Mouse (Mus musculus) T-helper 2 cell (primary cell): ENCODE measurements at regions not wholly inside any gene's neighbourhood (a gene's known extent, or its start where the extent isn't known, plus 50 kb on each side); places are given as distances from the start of the nearest gene placed in this dataset.

Experiments used
- in situ Hi-C: fragments of 300-600 bp; cut with MboI, MseI; formaldehyde crosslinking; loops from one replicate; pipeline ENCODE4 v1.15.1; 2025; ENCODE audit warnings: high pct_unique_total_duplicates

GRCm38 (mm10) chr5:47693478-47693877 lies 289.5 kb upstream of the Slit2 start:
- in situ Hi-C loops, result no loop called here

GRCm38 (mm10) chr5:47693921-47694320 lies 289.0 kb upstream of the Slit2 start:
- in situ Hi-C loops, result no loop called here

GRCm38 (mm10) chr5:47694630-47695029 lies 288.3 kb upstream of the Slit2 start:
- in situ Hi-C loops, result no loop called here

- in situ Hi-C loops, result loop anchor here (25.0 kb wide), 1 partner anchor 101 kb away; no protein-coding TSS in a partner anchor
Measured at GRCm38 (mm10) chr5:47711553-47711952, 271.4 kb upstream of the Slit2 start.

- in situ Hi-C loops, result loop anchor here (25.0 kb wide), 1 partner anchor 98 kb away; no protein-coding TSS in a partner anchor
Measured at GRCm38 (mm10) chr5:47714333-47714732, 268.6 kb upstream of the Slit2 start.

- in situ Hi-C loops, result loop anchor here (25.0 kb wide), 1 partner anchor 87 kb away; no protein-coding TSS in a partner anchor
Measured at GRCm38 (mm10) chr5:47724911-47725310, 258.0 kb upstream of the Slit2 start.

- in situ Hi-C loops, result loop anchor here (10.0 kb wide), 1 partner anchor 1072 kb away; no protein-coding TSS in a partner anchor
Measured at GRCm38 (mm10) chr5:47742727-47743126, 240.2 kb upstream of the Slit2 start.

GRCm38 (mm10) chr5:47745177-47745576 lies 237.8 kb upstream of the Slit2 start:
- in situ Hi-C loops, result loop anchor here (10.0 kb wide), 1 partner anchor 1070 kb away; no protein-coding TSS in a partner anchor

GRCm38 (mm10) chr5:47751907-47752306 lies 231.0 kb upstream of the Slit2 start:
- in situ Hi-C loops, result no loop called here

- in situ Hi-C loops, result no loop called here
Measured at GRCm38 (mm10) chr5:47772642-47773353, 210.1 kb upstream of the Slit2 start.

- in situ Hi-C loops, result no loop called here
Measured at GRCm38 (mm10) chr5:47773354-47773743, 209.6 kb upstream of the Slit2 start.

GRCm38 (mm10) chr5:47780861-47781260 lies 202.1 kb upstream of the Slit2 start:
- in situ Hi-C loops, result loop anchor here (25.0 kb wide), 1 partner anchor 1019 kb away; no protein-coding TSS in a partner anchor

GRCm38 (mm10) chr5:47781608-47782007 lies 201.3 kb upstream of the Slit2 start:
- in situ Hi-C loops, result loop anchor here (25.0 kb wide), 1 partner anchor 1019 kb away; no protein-coding TSS in a partner anchor

GRCm38 (mm10) chr5:47794639-47795272 lies 188.2 kb upstream of the Slit2 start:
- in situ Hi-C loops, result loop anchor here (25.0 kb wide), 1 partner anchor 1032 kb away; no protein-coding TSS in a partner anchor

- in situ Hi-C loops, result loop anchor here (25.0 kb wide), 1 partner anchor 1033 kb away; no protein-coding TSS in a partner anchor
Measured at GRCm38 (mm10) chr5:47795273-47795672, 187.7 kb upstream of the Slit2 start.

GRCm38 (mm10) chr5:47820936-47821335 lies 162.0 kb upstream of the Slit2 start:
- in situ Hi-C loops, result loop anchor here (25.0 kb wide), 1 partner anchor 109 kb away; no protein-coding TSS in a partner anchor

- in situ Hi-C loops, result no loop called here
Measured at GRCm38 (mm10) chr5:47837998-47838397, 144.9 kb upstream of the Slit2 start.

GRCm38 (mm10) chr5:47869701-47870100 lies 113.2 kb upstream of the Slit2 start:
- in situ Hi-C loops, result no loop called here
